Mouse (Mus musculus) left cerebral cortex, postnatal 36 days (tissue): ENCODE data around the gene Usf3. TPM values are rescaled to one million over a fixed set of nuclear protein-coding genes. Genes with fewer than 3 reads are reported as not detected.
A peak's percentile ranks its signal among the peaks of the same experiment; 100 is the strongest.

Experiments
- DNase-seq, 2 experiments: peaks; one replicate each; pipeline ENCODE4 v3.0.0; 2021 to 2022; ENCODE audit warnings: low spot score in 2 of 2, mixed read lengths in 1 of 2
- intact Hi-C: fragments of 180-260 bp; cut with DNase I; formaldehyde crosslinking; loops from one replicate; pipeline ENCODE4 v1.15.1; 2025
- total RNA-seq, 2 experiments: library from RNA; stranded (reverse); gene quantifications; 2 replicates each; pipeline ENCODE4 v1.2.3; 2021

Usf3 gene
- 10 to 100 TPM; 33.6 to 40.4 TPM for total RNA-seq

DNA sequence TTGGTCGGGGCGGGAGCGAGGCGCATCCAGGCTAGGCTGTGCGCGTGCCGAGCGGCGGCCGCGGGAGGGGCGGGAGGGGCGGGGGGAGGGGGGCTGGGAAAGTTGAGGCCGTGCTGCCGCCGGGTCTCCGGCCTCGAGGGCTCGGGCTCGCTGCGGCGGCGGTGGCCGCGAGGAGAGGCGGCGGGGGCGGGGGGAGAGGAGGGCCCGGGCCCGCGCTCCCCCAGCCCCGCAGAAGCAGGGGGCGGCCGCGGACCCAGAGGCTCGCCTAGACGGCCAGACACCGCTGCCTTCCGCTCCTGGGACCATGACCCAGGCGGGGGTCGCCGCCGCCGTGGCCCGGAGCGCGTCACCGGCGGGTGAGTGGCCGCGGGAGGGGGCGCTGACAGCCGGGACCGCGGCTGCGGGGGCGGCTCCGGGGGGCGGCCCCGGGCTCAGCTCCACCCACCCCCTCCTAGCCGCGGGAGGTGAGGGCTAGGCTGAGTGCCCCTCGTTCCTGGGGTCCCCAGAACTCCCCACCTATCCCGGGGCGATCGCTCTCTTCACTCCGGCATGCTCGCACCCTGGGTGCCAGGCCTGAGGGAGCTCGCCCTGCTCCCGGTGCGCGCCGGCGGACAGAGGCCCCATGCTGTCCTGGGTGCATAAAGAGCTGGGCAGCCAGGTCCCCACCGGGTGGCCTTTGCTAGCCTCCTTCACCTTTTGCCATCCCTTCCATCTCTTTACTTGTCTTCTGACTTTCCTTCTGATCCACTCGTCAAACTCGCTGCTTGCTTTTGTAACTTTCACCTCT lies at the start of gene Usf3:
Gene Usf3, plus strand, starts transcription at position 92 of the 787 bp plus-strand sequence.
- intact Hi-C loops = loop anchor here (1.0 to 10.0 kb wide), 2 partner anchors 34 to 191 kb away; partner anchors contain the start of genes Atp6v1a and Naa50
- DNase-seq = peak; percentile 51 to 63

- no peak for DNase-seq
- intact Hi-C loops = loop anchor here (2.0 kb wide), 1 partner anchor 15 kb away; the partner anchor contains the start of genes Atp6v1a and Naa50
Observed at GRCm38 (mm10) chr16:44123786-44124185, 49.3 kb upstream of the Usf3 start.

DNA sequence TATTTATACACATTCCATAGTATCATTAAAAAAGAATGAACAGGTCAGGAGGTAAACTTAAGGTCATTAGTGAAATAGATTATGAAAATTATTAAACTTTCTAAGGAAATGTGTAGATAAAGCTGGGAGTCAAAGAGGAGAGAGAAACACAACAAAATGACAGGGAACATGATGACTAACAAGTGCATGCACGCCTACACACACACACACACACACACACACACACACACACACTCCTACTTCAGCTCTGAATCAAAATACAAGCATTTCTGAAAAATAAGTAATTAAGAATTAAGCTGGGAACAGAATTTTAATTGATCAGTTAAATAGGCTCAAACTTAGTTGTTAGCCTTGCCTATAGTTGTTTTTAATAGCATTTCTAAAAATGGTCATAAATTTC lies 48.3 kb upstream of the Usf3 start:
- DNase-seq = no peak

DNA sequence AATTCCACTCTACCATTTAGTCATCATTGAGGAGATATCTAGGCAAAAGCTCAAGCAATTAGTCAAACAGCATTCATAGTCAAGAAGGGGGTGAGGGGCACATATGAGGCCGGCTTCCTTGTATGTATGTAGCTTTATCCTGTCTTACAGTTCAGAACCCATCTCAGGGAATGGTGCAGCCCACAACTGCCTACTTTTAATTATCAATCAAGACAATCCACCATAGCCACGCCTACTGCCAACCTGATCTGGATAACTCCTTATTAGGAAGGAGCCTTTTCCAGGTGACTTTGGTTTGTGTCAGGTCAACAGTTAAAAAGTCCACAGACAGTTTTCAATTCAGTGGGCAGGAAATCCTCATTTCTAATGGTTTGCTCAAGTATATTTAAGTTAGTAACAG lies 47.6 kb upstream of the Usf3 start:
- DNase-seq = no peak
- intact Hi-C loops = no loop called here

More for the DNA sequence above, 48.3 kb upstream of the Usf3 start:
- intact Hi-C loops = no loop called here

GRCm38 (mm10) chr16:44126437-44126836 lies 46.6 kb upstream of the Usf3 start:
- DNase-seq = no peak
- intact Hi-C loops = no loop called here

GRCm38 (mm10) chr16:44132300-44132699 lies 40.7 kb upstream of the Usf3 start:
- DNase-seq = no peak
- intact Hi-C loops = loop anchor here (10.0 kb wide), 1 partner anchor 247 kb away; the partner anchor contains the start of gene Ccdc191

GRCm38 (mm10) chr16:44133187-44133586 lies 39.9 kb upstream of the Usf3 start:
- intact Hi-C loops = loop anchor here (10.0 kb wide), 1 partner anchor 248 kb away; the partner anchor contains the start of gene Ccdc191
- DNase-seq = no peak

GRCm38 (mm10) chr16:44136511-44137021 lies 36.5 kb upstream of the Usf3 start:
- DNase-seq = no peak
- intact Hi-C loops = loop anchor here (10.0 kb wide), 1 partner anchor 252 kb away; the partner anchor contains the start of gene Ccdc191

DNA sequence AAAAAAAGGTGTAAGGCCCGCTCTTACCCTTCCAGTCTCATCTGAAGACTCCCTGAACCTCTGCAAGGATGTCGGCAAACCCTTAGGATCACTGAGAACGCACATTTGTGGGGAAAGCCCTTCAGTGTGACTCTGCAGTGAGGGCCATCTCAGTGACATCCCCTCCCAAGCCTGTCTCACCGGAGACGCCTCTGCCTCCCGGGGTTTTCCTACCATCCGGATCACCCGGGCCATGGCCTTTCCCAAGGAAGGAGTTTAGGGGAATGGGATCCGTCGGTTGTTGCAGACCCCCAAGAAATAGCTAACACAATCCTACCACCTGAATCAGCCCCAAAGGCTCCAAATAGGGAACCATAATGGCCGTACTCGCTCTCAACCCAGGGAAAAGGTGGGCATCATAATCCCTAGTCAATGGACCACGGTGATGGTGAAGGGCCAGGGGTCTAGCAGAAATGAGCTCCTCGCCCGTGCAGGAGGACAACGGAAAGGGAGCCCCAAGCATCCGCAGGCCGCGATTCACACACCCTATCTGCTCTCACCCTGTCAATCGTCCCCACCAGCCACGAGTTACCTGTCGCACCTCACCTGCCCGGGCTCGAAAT lies 34.6 kb upstream of the Usf3 start:
- DNase-seq = peak; percentile 28 to 30
- intact Hi-C loops = loop anchor here (2.0 to 10.0 kb wide), 2 partner anchors 16 to 254 kb away; partner anchors contain the start of gene Ccdc191

DNA sequence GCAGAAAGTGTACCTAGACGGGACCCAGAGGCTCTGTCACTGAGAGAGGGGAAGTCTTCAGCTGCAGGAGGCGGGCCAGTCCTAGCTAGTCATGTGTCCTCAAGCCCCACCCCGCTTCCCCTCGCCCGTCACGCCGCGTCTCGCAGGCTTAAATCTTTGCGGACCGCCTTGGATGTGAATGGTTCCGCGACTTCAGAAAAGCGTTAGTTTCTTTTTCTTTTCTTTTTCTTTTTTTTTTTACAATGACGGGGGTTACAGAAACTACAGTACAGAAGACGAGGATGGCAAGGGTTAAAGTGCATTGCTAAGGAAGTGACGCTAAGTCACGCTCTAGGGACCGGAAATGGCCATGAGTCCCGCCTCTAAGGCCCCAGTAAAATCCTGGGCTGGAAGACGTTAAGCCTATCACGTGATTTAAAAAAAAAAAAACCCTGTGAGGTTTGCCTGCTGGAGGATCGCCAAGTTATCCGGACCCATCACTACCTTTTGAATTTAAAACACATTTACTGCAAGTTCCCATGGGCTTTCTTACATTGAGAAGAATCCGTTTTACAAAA lies 34.0 kb upstream of the Usf3 start:
- intact Hi-C loops = loop anchor here (1.0 to 10.0 kb wide), 3 partner anchors 16 to 254 kb away; partner anchors contain the start of genes Ccdc191 and Usf3
- peak; percentile 89 to 90 for DNase-seq

DNA sequence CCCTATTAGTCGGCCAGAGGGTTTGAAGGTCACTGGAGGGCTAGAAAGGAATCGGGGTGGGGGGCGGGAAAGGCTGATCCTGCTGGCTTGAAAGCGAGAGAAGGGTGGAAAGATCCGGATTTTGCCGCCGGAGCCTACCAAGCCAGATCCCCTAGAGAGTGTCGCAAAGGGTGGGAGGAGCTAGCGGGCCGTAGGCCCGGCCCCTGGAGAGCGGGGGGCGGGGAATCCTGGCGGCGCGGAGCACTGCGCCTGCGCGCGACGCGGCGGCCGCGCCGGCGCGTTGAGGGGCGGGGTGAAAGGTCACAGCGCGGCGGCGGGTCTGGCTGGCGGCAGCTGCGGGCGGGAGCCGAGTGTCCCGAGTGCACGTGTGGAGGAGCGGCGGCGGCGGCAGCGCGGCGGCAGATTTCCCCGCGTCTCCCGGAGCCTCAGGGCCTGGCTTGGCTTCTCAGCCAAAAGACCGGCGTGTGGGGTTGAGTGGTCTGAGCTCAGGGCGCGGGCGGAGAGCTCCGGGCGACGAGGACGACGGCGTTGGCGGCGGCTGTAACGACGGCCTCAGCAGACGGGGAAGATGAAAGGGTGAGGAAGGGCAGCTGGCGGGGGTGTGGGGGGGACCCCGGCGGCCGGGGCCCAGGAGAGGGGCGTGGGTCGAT lies 33.4 kb upstream of the Usf3 start, which contains the start of the genes Atp6v1a and Naa50:
Gene Atp6v1a, minus strand, starts transcription at position 170 of the 650 bp plus-strand sequence.
Gene Naa50, plus strand, starts transcription at position 295 of the 650 bp plus-strand sequence.
- DNase-seq = peak; percentile 91 to 93
- intact Hi-C loops = loop anchor here (1.0 to 10.0 kb wide), 3 partner anchors 17 to 255 kb away; partner anchors contain the start of genes Ccdc191 and Usf3

GRCm38 (mm10) chr16:44140186-44140787 lies 32.8 kb upstream of the Usf3 start:
- intact Hi-C loops = no loop called here
- DNase-seq = peak; percentile 65 to 68

DNA sequence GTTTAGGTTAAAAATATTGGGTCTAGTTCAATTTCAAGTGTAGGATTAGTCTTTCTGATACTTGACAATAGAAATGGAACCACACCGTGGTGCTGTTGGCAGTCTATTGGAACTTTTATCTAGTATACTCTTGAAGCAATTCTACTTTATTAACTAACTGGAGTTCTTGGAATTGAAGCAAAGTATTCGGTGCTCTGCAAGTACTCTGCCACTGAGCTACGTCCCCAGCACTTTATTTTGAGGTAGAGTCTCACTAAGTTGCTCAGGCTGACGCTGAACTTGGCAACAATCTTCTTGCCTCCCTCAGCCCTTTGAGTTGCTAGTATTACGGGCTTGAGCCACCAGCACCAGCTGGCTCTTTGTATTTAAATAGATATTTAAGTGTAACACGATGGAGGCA lies 31.6 kb upstream of the Usf3 start:
- intact Hi-C loops = no loop called here
- no peak for DNase-seq

- intact Hi-C loops = no loop called here
- no peak for DNase-seq
Observed at GRCm38 (mm10) chr16:44149002-44149767, 23.9 kb upstream of the Usf3 start.

DNA sequence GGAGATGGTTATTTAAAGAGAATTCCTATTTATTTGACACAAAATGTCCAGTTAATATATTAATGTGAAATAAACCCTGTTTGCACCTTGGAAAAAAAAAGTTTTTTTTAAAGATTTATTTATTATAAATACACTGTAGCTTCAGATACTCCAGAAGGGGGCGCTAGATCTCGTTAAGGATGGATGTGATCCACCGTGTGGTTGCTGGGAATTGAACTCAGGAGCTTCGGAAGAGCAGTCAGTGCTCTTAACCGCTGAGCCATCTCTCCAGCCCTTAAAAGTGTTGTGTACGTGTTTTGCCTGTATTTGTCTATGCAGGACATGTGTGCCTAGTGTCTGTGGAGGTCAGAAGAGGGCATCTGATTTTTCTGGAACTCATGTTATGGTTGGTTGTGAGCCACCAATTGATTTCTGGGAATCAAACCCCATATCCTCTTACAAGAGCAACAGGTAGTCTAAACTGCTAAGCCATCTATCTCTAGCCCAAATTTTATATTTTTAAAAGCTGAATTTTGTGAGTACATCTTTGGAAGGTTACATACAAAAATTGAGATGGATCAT lies 18.5 kb upstream of the Usf3 start:
- intact Hi-C loops = no loop called here

GRCm38 (mm10) chr16:44159325-44159724 lies 13.7 kb upstream of the Usf3 start:
- DNase-seq = no peak
- intact Hi-C loops = no loop called here

More for the DNA sequence above, 18.5 kb upstream of the Usf3 start:
- no peak for DNase-seq

GRCm38 (mm10) chr16:44163831-44164230 lies 9.2 kb upstream of the Usf3 start:
- no peak for DNase-seq
- intact Hi-C loops = no loop called here

GRCm38 (mm10) chr16:44165182-44165581 lies 7.9 kb upstream of the Usf3 start:
- DNase-seq = no peak
- intact Hi-C loops = no loop called here
